Mouse (Mus musculus): ENCODE results near the gene Mex3a. TPM values are rescaled to one million over a fixed set of nuclear protein-coding genes. Genes with fewer than 3 reads are reported as not detected.
A peak's percentile ranks its signal among the peaks of the same experiment; 100 is the strongest.

The Mex3a gene
- total RNA-seq, 2 experiments from 2014 or later = 2.8 to 3.7 TPM

DNA sequence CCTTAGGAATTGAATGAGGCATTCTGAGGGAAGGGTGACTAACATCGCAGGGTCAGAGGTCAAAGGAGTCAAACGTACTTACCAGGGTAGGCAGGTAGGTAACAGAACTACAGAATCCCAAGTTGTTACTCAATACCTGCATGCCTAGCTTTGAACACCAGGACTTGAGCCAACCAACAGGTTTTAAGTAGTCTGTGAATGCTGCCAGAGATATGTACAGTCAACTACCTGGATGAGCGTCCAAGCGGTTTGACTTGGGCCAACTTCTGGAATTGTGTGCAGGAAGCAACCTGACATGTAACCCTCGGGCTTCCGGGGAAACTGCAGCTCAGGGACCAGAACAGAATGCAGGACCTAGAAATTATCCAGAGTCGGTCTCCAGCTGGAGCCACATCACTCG, 9.2 kb upstream of the Mex3a start:
- no peak for TF ChIP-seq CTCF (conservative IDR thresholded peaks at IDR 0.05)
- DNase-seq (ENCODE audit: low spot score in 2 of 2) = no peak

DNA sequence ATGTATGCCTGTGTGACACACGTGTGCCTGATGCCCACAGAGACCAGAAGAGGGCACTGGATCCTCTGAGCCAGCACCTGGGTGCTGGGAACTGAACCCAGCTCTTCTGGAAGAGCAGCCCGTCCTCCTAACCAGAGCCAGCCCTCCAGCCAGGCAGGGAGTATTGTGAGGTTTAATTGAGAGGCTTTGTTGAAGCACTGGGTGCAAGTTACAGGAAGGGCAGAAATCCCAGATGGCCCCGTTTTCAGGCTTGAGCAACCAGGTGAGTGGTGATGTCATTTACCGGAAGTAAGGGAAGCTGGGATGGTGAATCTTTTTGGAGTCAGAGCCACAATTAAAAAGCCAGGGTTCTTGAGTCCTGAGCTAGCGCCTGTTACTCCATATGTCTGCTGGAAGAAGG, 7.2 kb upstream of the Mex3a start:
- H3K27ac ChIP-seq = no peak overlapping the region
- no peak; the same call in 1 of the 2 replicates for TF ChIP-seq CTCF (conservative IDR thresholded peaks at IDR 0.05)
- no peak for DNase-seq (ENCODE audit: low spot score in 2 of 2)
- H3K4me3 ChIP-seq = no peak overlapping the region

More for the DNA sequence above, 9.2 kb upstream of the Mex3a start:
- no peak overlapping the region for H3K27ac ChIP-seq
- H3K4me3 ChIP-seq = no peak overlapping the region

GRCm38 (mm10) chr3:88526157-88527131, 5.8 kb upstream of the Mex3a start:
- H3K27ac ChIP-seq = no peak overlapping the region
- H3K4me3 ChIP-seq = no peak overlapping the region
- TF ChIP-seq CTCF (conservative IDR thresholded peaks at IDR 0.05) = peak; percentile 96
- peak; percentile 77 for DNase-seq (ENCODE audit: low spot score in 2 of 2)

- DNase-seq (ENCODE audit: low spot score in 2 of 2) = no peak
- TF ChIP-seq CTCF (conservative IDR thresholded peaks at IDR 0.05) = no peak
- Histone ChIP-seq H3K27ac (no peak overlapping the region), H3K4me3 (no peak overlapping the region)
These were observed 4.6 kb upstream of the Mex3a start for GRCm38 (mm10) chr3:88527565-88527964.

DNA sequence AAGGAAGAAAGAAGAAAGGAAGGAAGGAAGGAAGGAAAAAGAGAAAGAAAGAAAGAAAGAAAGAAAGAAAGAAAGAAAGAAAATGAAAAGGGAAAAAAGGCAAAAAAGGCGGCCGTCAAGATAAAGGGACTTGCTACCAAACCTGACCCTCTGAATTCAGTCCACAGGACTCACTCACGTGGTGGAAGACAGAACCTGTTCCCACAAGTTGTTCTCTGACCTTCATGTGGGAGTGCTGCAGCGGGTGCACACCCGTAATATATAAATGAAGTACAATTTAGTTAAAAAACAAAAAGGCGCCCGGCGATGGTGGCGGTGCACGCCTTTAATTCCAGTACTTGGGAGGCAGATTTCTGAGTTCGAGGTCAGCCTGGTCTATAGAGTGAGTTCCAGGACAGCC, 3.5 kb upstream of the Mex3a start:
- TF ChIP-seq CTCF (conservative IDR thresholded peaks at IDR 0.05) = no peak
- DNase-seq (ENCODE audit: low spot score in 2 of 2) = no peak
- Histone ChIP-seq H3K4me3 (no peak overlapping the region), H3K27ac (no peak overlapping the region)

DNA sequence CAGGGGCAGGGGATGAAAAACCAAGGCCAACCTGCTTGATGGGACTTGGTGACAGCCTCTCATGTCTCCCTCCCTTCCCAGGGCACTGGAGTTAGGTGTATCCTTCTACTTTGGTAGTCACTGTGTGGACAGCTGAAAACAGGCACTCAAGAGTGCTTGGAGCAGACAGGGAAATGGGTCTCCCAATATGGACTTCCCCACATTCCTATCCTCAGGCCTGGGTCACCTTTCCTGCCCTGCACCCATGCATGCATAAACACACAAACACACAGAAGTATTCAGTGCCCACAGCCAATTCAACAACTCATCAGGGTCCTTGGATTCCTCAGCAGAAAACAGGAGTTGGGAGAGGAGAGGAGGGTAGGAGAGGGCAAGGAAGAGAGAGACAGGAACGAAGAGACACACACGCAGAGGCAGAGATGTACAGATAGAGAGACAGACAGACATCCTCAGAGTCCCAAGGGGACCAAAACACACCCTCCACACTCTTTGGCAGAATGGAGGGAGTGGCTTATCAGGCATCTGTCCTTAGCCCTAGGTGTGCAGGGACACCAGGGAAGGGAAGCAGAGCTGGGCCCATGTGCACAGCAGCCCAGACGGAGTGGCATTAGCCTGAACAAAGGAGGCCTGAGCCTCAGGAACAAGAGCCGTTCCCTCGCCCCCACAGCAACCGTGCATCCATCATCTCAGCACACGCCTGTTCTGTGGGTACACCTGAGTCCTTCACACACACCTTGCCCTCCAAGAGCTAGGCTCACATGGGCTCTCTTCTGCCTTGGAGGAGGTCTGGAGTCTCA, 2.8 kb upstream of the Mex3a start:
- TF ChIP-seq CTCF (conservative IDR thresholded peaks at IDR 0.05) = no peak
- no peak overlapping the region for H3K4me3 ChIP-seq
- DNase-seq (ENCODE audit: low spot score in 2 of 2) = no peak
- H3K27ac ChIP-seq = no peak overlapping the region

GRCm38 (mm10) chr3:88530082-88530864, 1.9 kb upstream of the Mex3a start:
- no peak for TF ChIP-seq CTCF (conservative IDR thresholded peaks at IDR 0.05)
- no peak for DNase-seq (ENCODE audit: low spot score in 2 of 2)
- H3K4me3 ChIP-seq = peak overlapping the region; percentile 85; the same call in 1 of the 2 replicates
- H3K27ac ChIP-seq = no peak overlapping the region

- H3K4me3 ChIP-seq = peak overlapping the region; percentile 85
- DNase-seq (ENCODE audit: low spot score in 2 of 2) = peak; percentile 85 to 87
- H3K27ac ChIP-seq = peak overlapping the region; percentile 89
- 0 out of 2 replicates have a peak, but pooled peaks have one; percentile 2 for TF ChIP-seq CTCF (conservative IDR thresholded peaks at IDR 0.05)
These were observed 572 bp upstream of the Mex3a start for GRCm38 (mm10) chr3:88531348-88532298.

DNA sequence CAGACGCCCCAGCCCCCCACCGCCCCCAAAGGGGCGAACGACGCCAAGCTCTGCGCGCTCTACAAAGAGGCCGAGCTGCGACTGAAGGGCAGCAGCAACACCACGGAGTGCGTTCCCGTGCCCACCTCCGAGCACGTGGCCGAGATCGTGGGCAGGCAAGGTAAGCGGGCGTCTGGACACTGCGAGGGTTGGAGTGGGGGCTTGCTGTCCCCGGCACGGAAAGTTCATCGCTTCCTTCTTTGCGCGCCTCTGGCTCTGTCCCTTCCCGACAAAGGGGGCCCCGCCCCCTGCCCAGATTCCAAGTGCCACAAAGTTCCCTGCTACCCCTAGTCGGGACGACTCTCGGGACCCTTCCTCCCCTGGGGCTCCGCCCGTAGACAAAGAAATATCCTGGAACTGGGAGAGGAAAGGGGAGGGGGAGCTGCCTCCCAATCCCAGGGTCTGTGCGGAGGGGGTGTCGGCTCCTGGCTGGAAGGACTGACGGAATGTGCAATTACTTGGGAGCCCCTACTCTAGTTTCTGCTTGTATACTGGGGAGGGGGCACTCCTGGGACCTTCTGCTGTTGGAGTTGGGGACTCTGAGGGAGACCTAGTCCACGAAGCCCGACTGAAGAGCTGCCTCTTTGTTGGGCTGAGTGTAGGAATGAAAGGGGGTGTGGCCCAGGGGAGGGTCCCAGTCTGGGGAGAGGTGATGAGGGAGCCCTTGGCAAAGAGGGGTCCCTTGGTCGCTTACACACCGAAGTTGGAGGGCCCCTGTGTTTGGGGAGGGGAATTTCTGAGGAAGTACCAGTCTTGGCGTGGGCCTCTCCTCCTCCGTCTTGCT, 705 bp downstream of the Mex3a start:
- Histone ChIP-seq H3K4me3 (peak overlapping the region; percentile 85), H3K27ac (no peak overlapping the region)
- no peak for DNase-seq (ENCODE audit: low spot score in 2 of 2)
- TF ChIP-seq CTCF (conservative IDR thresholded peaks at IDR 0.05) = no peak

GRCm38 (mm10) chr3:88533706-88534105, 1.5 kb downstream of the Mex3a start:
- no peak for DNase-seq (ENCODE audit: low spot score in 2 of 2)
- Histone ChIP-seq H3K27ac (no peak overlapping the region), H3K4me3 (no peak overlapping the region)
- TF ChIP-seq CTCF (conservative IDR thresholded peaks at IDR 0.05) = no peak

DNA sequence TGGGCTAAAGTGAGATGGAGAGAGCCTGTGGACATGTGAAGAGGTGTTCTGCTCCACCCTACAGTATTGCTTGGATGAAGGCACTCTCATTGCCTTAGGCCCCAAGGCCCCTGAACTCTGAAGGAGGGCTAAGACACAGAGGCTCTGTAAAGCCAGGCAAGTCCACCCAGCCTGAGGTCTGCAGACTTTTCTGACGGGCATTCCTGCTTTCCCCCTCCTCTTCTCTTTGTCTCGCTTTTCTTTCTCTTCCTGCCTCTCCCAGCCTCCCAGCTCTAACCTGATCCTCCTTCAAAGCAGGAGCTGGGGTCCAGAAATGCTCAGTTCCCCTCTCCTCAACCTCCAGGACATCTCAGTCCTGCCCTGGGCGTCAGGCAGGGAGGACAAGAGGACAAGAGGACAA, 2.8 kb downstream of the Mex3a start:
- no peak overlapping the region for H3K4me3 ChIP-seq

More for the DNA sequence above, 2.8 kb downstream of the Mex3a start:
- H3K27ac ChIP-seq = no peak overlapping the region
- no peak for DNase-seq (ENCODE audit: low spot score in 2 of 2)
- TF ChIP-seq CTCF (conservative IDR thresholded peaks at IDR 0.05) = no peak
